Mouse (Mus musculus) spleen, postnatal 14 days (tissue): Measurements from ENCODE around the gene Jmy.

Source experiments
- DNase-seq, 2 experiments: peaks; one replicate each; pipeline ENCODE4 v3.0.0; 2021 to 2022; ENCODE audit warnings: low spot score in 2 of 2

Gene Jmy

GRCm38 (mm10) chr13:93458616-93459015 is 41.0 kb downstream of the Jmy start:
- no peak for DNase-seq

- no peak for DNase-seq
These were observed 46.3 kb downstream of the Jmy start for GRCm38 (mm10) chr13:93453275-93453674.

- no peak for DNase-seq
These were observed 59.4 kb downstream of the Jmy start for GRCm38 (mm10) chr13:93440167-93440566.

- DNase-seq = no peak
These were observed 70.4 kb downstream of the Jmy start for GRCm38 (mm10) chr13:93429205-93429604.

- DNase-seq = peak in 1 of 2 experiments; percentile 7
These were observed 71.4 kb downstream of the Jmy start for GRCm38 (mm10) chr13:93427920-93428876.

GRCm38 (mm10) chr13:93423224-93423623 is 76.4 kb downstream of the Jmy start:
- DNase-seq = no peak

- DNase-seq = no peak
These were observed 79.8 kb downstream of the Jmy start for GRCm38 (mm10) chr13:93419779-93420178.

- no peak for DNase-seq
These were observed 81.3 kb downstream of the Jmy start for GRCm38 (mm10) chr13:93418292-93418691.

GRCm38 (mm10) chr13:93415055-93415454 is 84.6 kb downstream of the Jmy start:
- DNase-seq = no peak

GRCm38 (mm10) chr13:93410343-93410742 is 89.3 kb downstream of the Jmy start:
- no peak for DNase-seq

GRCm38 (mm10) chr13:93406855-93407254 is 92.8 kb downstream of the Jmy start:
- DNase-seq = no peak

- no peak for DNase-seq
These were observed 97.7 kb downstream of the Jmy start for GRCm38 (mm10) chr13:93401947-93402346.

GRCm38 (mm10) chr13:93399710-93400216 is 99.8 kb downstream of the Jmy start:
- DNase-seq = no peak

GRCm38 (mm10) chr13:93389242-93389625 is 110.4 kb downstream of the Jmy start:
- DNase-seq = no peak

- DNase-seq = no peak
These were observed 110.9 kb downstream of the Jmy start for GRCm38 (mm10) chr13:93388594-93389241.

- no peak for DNase-seq
These were observed 112.2 kb downstream of the Jmy start for GRCm38 (mm10) chr13:93387440-93387839.

GRCm38 (mm10) chr13:93385147-93385546 is 114.5 kb downstream of the Jmy start:
- no peak for DNase-seq

GRCm38 (mm10) chr13:93384481-93384880 is 115.1 kb downstream of the Jmy start:
- no peak for DNase-seq

- no peak for DNase-seq
These were observed 116.0 kb downstream of the Jmy start for GRCm38 (mm10) chr13:93383620-93384019.

GRCm38 (mm10) chr13:93383092-93383491 is 116.5 kb downstream of the Jmy start:
- DNase-seq = no peak

GRCm38 (mm10) chr13:93381301-93381700 is 118.3 kb downstream of the Jmy start:
- no peak for DNase-seq

GRCm38 (mm10) chr13:93380399-93381063 is 119.1 kb downstream of the Jmy start:
- DNase-seq = no peak
